Mouse (Mus musculus) MEL (cell line): ENCODE results near the gene Limk1. TPM values are rescaled to one million over a fixed set of nuclear protein-coding genes. Genes with fewer than 3 reads are reported as not detected.

Experiments used
- DNase-seq: peaks from one replicate; pipeline ENCODE4 v3.0.0; 2011; ENCODE audit warnings: low read depth, low spot score
- H3K27ac ChIP-seq: 2 replicates; pipeline ENCODE4 v1.5.1; 2012; ENCODE audit warnings: low read depth, mild to moderate bottlenecking, control low read depth, low read length, moderate library complexity; ENCODE audit not compliant: control insufficient read depth
- H3K27me3 ChIP-seq, 2 experiments: fragments of 150-350 bp in 1 of 2; sonication (generic) in 1 of 2; 2 replicates each; pipeline ENCODE4 v1.6.1; 2012; ENCODE audit warnings: low read length in 2 of 2, mild to moderate bottlenecking in 2 of 2, improper control_type of control experiment in 1 of 2, moderate library complexity in 1 of 2; ENCODE audit not compliant: insufficient read depth in 2 of 2, control insufficient read depth in 1 of 2
- H3K36me3 ChIP-seq, 2 experiments: 2 replicates each; pipeline ENCODE4 v1.6.1; 2012 to 2014; ENCODE audit warnings: low read length in 2 of 2, improper control_type of control experiment in 1 of 2, inconsistent platforms in 1 of 2, mild to moderate bottlenecking in 1 of 2; ENCODE audit not compliant: insufficient read depth in 2 of 2, control insufficient read depth in 1 of 2
- H3K4me1 ChIP-seq, 2 experiments: fragments of 150-350 bp in 1 of 2; sonication (generic) in 1 of 2; 2 replicates each; pipeline ENCODE4 v1.6.1; 2012; ENCODE audit warnings: low read length in 2 of 2, improper control_type of control experiment in 1 of 2, mild to moderate bottlenecking in 1 of 2; ENCODE audit not compliant: insufficient read depth in 2 of 2, control insufficient read depth in 1 of 2
- H3K4me3 ChIP-seq, 2 experiments: fragments of 150-350 bp in 1 of 2; sonication (generic) in 1 of 2; 2 replicates each; pipeline ENCODE4 v1.5.1; 2012; ENCODE audit warnings: low read depth in 2 of 2, low read length in 2 of 2, mild to moderate bottlenecking in 2 of 2, moderate library complexity in 2 of 2, control low read depth in 1 of 2, improper control_type of control experiment in 1 of 2; ENCODE audit not compliant: control insufficient read depth in 1 of 2, insufficient read depth in 1 of 2
- H3K79me2 ChIP-seq: 2 replicates; pipeline ENCODE4 v1.6.1; 2012; ENCODE audit warnings: mild to moderate bottlenecking, low read length, moderate library complexity; ENCODE audit not compliant: control insufficient read depth, poor library complexity, insufficient read depth
- H3K9ac ChIP-seq: 2 replicates; pipeline ENCODE4 v1.6.1; 2012; ENCODE audit warnings: low read depth, mild to moderate bottlenecking, control low read depth, low read length, moderate library complexity; ENCODE audit not compliant: control insufficient read depth, poor library complexity, severe bottlenecking
- H3K9me3 ChIP-seq: fragments of 150-350 bp; sonication (generic); replicated peaks from 2 replicates; pipeline ENCODE4 v1.6.1; 2012; ENCODE audit warnings: mild to moderate bottlenecking, low read length, improper control_type of control experiment, moderate library complexity; ENCODE audit not compliant: insufficient read depth
- CHD1 ChIP-seq: IDR thresholded peaks from 2 replicates; pipeline ENCODE4 v1.6.1; 2012; ENCODE audit warnings: low read depth, mild to moderate bottlenecking, inconsistent platforms, low read length, improper control_type of control experiment
- CTCF ChIP-seq, 3 experiments: IDR thresholded peaks in 2 of 3; conservative IDR thresholded peaks in 1 of 3; 2 replicates each; pipeline ENCODE4 v1.5.1; 2011 to 2012; ENCODE audit warnings: low read length in 3 of 3, low read depth in 2 of 3, mild to moderate bottlenecking in 2 of 3, improper control_type of control experiment in 1 of 3, inconsistent platforms in 1 of 3, mixed read lengths in 1 of 3, moderate library complexity in 1 of 3; ENCODE audit not compliant: control insufficient read depth in 1 of 3, insufficient read depth in 1 of 3, poor library complexity in 1 of 3, severe bottlenecking in 1 of 3
- EP300 ChIP-seq, 2 experiments: IDR thresholded peaks; 2 replicates each; pipeline ENCODE4 v1.6.1; 2011; ENCODE audit warnings: improper control_type of control experiment in 2 of 2, low read length in 2 of 2, low read depth in 1 of 2, mild to moderate bottlenecking in 1 of 2
- ETS1 ChIP-seq: IDR thresholded peaks from 2 replicates; pipeline ENCODE4 v1.6.1; 2012; ENCODE audit warnings: low read depth, mild to moderate bottlenecking, inconsistent platforms, low read length, improper control_type of control experiment, moderate library complexity
- GABPA ChIP-seq: IDR thresholded peaks from 2 replicates; pipeline ENCODE4 v1.6.1; 2012; ENCODE audit warnings: low read depth, mild to moderate bottlenecking, inconsistent platforms, low read length, improper control_type of control experiment, moderate library complexity
- GATA1 ChIP-seq: IDR thresholded peaks from 2 replicates; pipeline ENCODE4 v1.6.1; 2011; ENCODE audit warnings: low read depth, low read length, improper control_type of control experiment
- JUND ChIP-seq: IDR thresholded peaks from 2 replicates; pipeline ENCODE4 v1.6.1; 2011; ENCODE audit warnings: low read depth, mild to moderate bottlenecking, improper control_type of control experiment, low read length
- KAT2A ChIP-seq: conservative IDR thresholded peaks from 2 replicates; pipeline ENCODE4 v1.6.1; 2012; ENCODE audit warnings: low read depth, low read length, improper control_type of control experiment, inconsistent platforms
- MAFK ChIP-seq: IDR thresholded peaks from 2 replicates; pipeline ENCODE4 v1.6.1; 2011; ENCODE audit warnings: low read depth, mild to moderate bottlenecking, low read length, improper control_type of control experiment, borderline replicate concordance
- MAX ChIP-seq: IDR thresholded peaks from 2 replicates; pipeline ENCODE4 v1.6.1; 2011; ENCODE audit warnings: low read length, improper control_type of control experiment
- MXI1 ChIP-seq: IDR thresholded peaks from 2 replicates; pipeline ENCODE4 v1.6.1; 2011; ENCODE audit warnings: mild to moderate bottlenecking, low read depth, low read length, improper control_type of control experiment
- MYC ChIP-seq: IDR thresholded peaks from 2 replicates; pipeline ENCODE4 v1.6.1; 2011; ENCODE audit warnings: low read depth, mild to moderate bottlenecking, low read length, improper control_type of control experiment, moderate library complexity
- NELFE ChIP-seq: IDR thresholded peaks from 2 replicates; pipeline ENCODE4 v1.6.1; 2011; ENCODE audit warnings: low read depth, low read length, improper control_type of control experiment
- NRF1 ChIP-seq: IDR thresholded peaks from 2 replicates; pipeline ENCODE4 v1.6.1; 2014; ENCODE audit warnings: low read depth, mild to moderate bottlenecking, inconsistent platforms, low read length, improper control_type of control experiment, moderate library complexity; ENCODE audit not compliant: poor library complexity, insufficient read depth, severe bottlenecking
- POLR2AphosphoS2 ChIP-seq: IDR thresholded peaks from 2 replicates; pipeline ENCODE4 v1.6.1; 2011; ENCODE audit warnings: low read length, improper control_type of control experiment
- POLR2AphosphoS5 ChIP-seq: IDR thresholded peaks from 2 replicates; pipeline ENCODE4 v1.6.1; 2012; ENCODE audit warnings: low read depth, borderline replicate concordance, mild to moderate bottlenecking, inconsistent platforms, low read length, moderate library complexity, mixed read lengths
- RCOR1 ChIP-seq: IDR thresholded peaks from 2 replicates; pipeline ENCODE4 v1.6.1; 2012; ENCODE audit warnings: low read depth, mild to moderate bottlenecking, inconsistent platforms, low read length, improper control_type of control experiment
- SMC3 ChIP-seq: IDR thresholded peaks from 2 replicates; pipeline ENCODE4 v1.6.1; 2011; ENCODE audit warnings: low read depth, low read length, improper control_type of control experiment
- TBP ChIP-seq: IDR thresholded peaks from 2 replicates; pipeline ENCODE4 v1.8.0; 2011; ENCODE audit warnings: low read depth, low read length, improper control_type of control experiment
- TCF12 ChIP-seq: IDR thresholded peaks from 2 replicates; pipeline ENCODE4 v1.6.1; 2014; ENCODE audit warnings: low read depth, mild to moderate bottlenecking, inconsistent platforms, low read length, improper control_type of control experiment, moderate library complexity
- UBTF ChIP-seq: IDR thresholded peaks from 2 replicates; pipeline ENCODE4 v1.6.1; 2012; ENCODE audit warnings: low read depth, mild to moderate bottlenecking, inconsistent platforms, low read length, improper control_type of control experiment, moderate library complexity, borderline replicate concordance; ENCODE audit not compliant: insufficient read depth
- USF1 ChIP-seq: IDR thresholded peaks from 2 replicates; pipeline ENCODE4 v1.6.1; 2014; ENCODE audit warnings: low read depth, mild to moderate bottlenecking, inconsistent platforms, low read length, improper control_type of control experiment, moderate library complexity
- USF2 ChIP-seq, 2 experiments: IDR thresholded peaks; 2 replicates each; pipeline ENCODE4 v1.6.1; 2011 to 2012; ENCODE audit warnings: improper control_type of control experiment in 2 of 2, low read length in 2 of 2, borderline replicate concordance in 1 of 2, inconsistent platforms in 1 of 2, low read depth in 1 of 2, mild to moderate bottlenecking in 1 of 2; ENCODE audit not compliant: insufficient read depth in 1 of 2
- ZKSCAN1 ChIP-seq: IDR thresholded peaks from 2 replicates; pipeline ENCODE4 v1.6.1; 2012; ENCODE audit warnings: low read depth, mild to moderate bottlenecking, inconsistent platforms, low read length, improper control_type of control experiment, moderate library complexity
- ZNF384 ChIP-seq: IDR thresholded peaks from 2 replicates; pipeline ENCODE4 v1.6.1; 2012; ENCODE audit warnings: low read depth, mild to moderate bottlenecking, inconsistent platforms, low read length, improper control_type of control experiment
- polyA plus RNA-seq, 2 experiments: library from polyadenylated mRNA; stranded (reverse) in 1 of 2; unstranded in 1 of 2; fragments of >175 nt in 1 of 2; fragments of >200 nt in 1 of 2; gene quantifications; 2 replicates each; pipeline versions ENCODE4 v1.2.1 to v1.2.4; 2012; ENCODE audit warnings: low replicate concordance in 2 of 2, low read depth in 1 of 2; ENCODE audit not compliant: insufficient read length in 2 of 2, insufficient read depth in 1 of 2, missing spikeins in 1 of 2
- total RNA-seq: library from RNA; depleted of rRNA; stranded (reverse); fragments of 300-350 nt; gene quantifications from 2 replicates; pipeline ENCODE4 v1.2.3, GENCODE M21; 2012

Limk1 gene
- total and polyA plus RNA-seq, 3 experiments = 7.3 to 14.8 TPM; not detected in 1

DNA sequence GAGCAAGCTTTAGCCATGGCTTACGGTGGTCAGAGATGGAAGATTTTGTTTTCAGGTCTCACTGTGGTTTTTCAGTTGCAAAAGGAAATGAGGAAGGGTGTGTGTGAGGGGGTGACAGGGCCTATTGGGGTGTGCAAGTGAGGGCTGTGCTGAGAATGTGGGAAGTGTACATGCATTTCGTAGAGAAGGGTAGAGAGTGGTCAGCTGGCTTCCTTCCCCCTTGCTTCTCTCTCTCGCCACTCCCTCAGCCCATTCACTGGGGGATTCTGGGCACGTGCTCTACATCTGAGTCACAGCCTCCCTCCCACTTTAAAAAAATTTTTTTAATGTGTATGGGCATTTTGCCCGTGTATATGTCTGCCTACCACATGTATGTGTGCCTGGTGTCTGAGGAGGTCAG is 81.3 kb downstream of the Limk1 start (continued):
- no peak for TF ChIP-seq MAFK
- TF ChIP-seq ZNF384 = peak; percentile 82
- TF ChIP-seq MXI1 = peak; percentile 38; the same call in 1 of the 2 replicates
- TF ChIP-seq JUND = no peak
- no peak for TF ChIP-seq RCOR1
- no peak for TF ChIP-seq NRF1
- TF ChIP-seq ZKSCAN1 = no peak
- no peak for TF ChIP-seq GABPA
- TF ChIP-seq TCF12 = 0 out of 2 replicates have a peak, but pooled peaks have one; percentile 36
- no peak for TF ChIP-seq GATA1
- TF ChIP-seq CTCF (IDR thresholded peaks at IDR 0.05 in 2 of 3, conservative IDR thresholded peaks at IDR 0.05 in 1 of 3; ENCODE audit: control insufficient read depth in 1 of 3, insufficient read depth in 1 of 3, low read depth in 2 of 3, low read length in 3 of 3, poor library complexity in 1 of 3, severe bottlenecking in 1 of 3) = no peak
- peak; percentile 33 to 64; a peak in 3 of 4 replicates for TF ChIP-seq EP300 (IDR thresholded peaks at IDR 0.05; ENCODE audit: low read depth in 1 of 2, low read length in 2 of 2)
- TF ChIP-seq POLR2AphosphoS5 = no peak
- TF ChIP-seq USF2 (IDR thresholded peaks at IDR 0.05; ENCODE audit: borderline replicate concordance in 1 of 2, insufficient read depth in 1 of 2, low read depth in 1 of 2, low read length in 2 of 2) = peak in 1 of 2 experiments; percentile 58; a peak in 1 of 4 replicates
- peak; percentile 87 for TF ChIP-seq MAX
- peak; percentile 57; the same call in 1 of the 2 replicates for TF ChIP-seq TBP
- no peak for TF ChIP-seq CHD1
- TF ChIP-seq MYC = peak; percentile 82; the same call in 1 of the 2 replicates
- TF ChIP-seq UBTF = no peak

DNA sequence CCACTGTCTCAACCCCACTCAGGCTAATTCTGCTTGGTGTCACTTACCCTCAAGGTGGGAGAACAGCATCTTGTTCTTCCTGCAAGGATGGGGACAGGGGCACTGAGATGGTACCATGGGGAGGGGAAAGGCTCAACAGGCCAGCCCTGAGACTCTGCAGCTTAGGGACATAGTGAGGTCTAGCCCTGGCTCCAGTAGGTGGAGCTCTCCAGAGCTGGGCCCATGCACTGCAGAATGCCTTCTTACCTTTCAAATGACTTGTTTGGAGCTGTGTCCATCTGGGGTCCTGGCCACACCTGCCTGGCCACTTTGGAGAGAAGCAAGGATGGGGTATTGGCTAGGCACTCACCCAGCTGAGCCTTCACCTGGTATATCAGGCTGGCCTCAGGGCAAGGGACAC is 82.1 kb downstream of the Limk1 start:
- Histone ChIP-seq H3K79me2 (no peaks in the 10 kb centered on the region), H3K9ac (no peak overlapping the region; the same call in 1 of the 2 replicates), H3K4me3 (no peak overlapping the region), H3K36me3 (peaks cover 0 to 6% of the 10 kb centered on the region in 2 experiments; a peak in 2 of 4 replicates), H3K27me3 (no peaks in the 10 kb centered on the region), H3K9me3 (no peaks in the 10 kb centered on the region), H3K4me1 (peaks cover 8 to 10% of the 10 kb centered on the region in 2 experiments), H3K27ac (peak overlapping the region; percentile 75)
- DNase-seq = peak; percentile 40
- TF ChIP-seq ETS1 (no peak), USF1 (no peak), MXI1 (no peak), SMC3 (peak; percentile 5; the same call in 1 of the 2 replicates), POLR2AphosphoS2 (no peak), KAT2A (no peak), GATA1 (no peak), TCF12 (no peak), ZKSCAN1 (no peak), CTCF (IDR thresholded peaks at IDR 0.05 in 2 of 3, conservative IDR thresholded peaks at IDR 0.05 in 1 of 3; ENCODE audit: control insufficient read depth in 1 of 3, insufficient read depth in 1 of 3, low read depth in 2 of 3, low read length in 3 of 3, poor library complexity in 1 of 3, severe bottlenecking in 1 of 3) (peak; percentile 15 to 52 (median 43); a peak in 4 of 6 replicates), NRF1 (no peak), MAX (no peak), NELFE (no peak), GABPA (no peak), ZNF384 (no peak)
